Mouse (Mus musculus): ENCODE data around the gene Taar7b.

Taar7b gene

GRCm38 (mm10) chr10:23999639-24000038, at the start of gene Taar7b:
TSS of gene Taar7b (plus strand) at chr10:23999939.
- DNase-seq = no peak

- DNase-seq = no peak
These were observed 48.0 kb upstream of the Taar7b start for GRCm38 (mm10) chr10:23951714-23952113.

GRCm38 (mm10) chr10:23959071-23959470, 40.7 kb upstream of the Taar7b start:
- no peak for DNase-seq

- no peak for DNase-seq
These were observed 39.3 kb upstream of the Taar7b start, which contains the start of gene Taar4 for GRCm38 (mm10) chr10:23960444-23960915. TSS of gene Taar4 (plus strand) at chr10:23960494.

- DNase-seq = no peak
These were observed 36.3 kb upstream of the Taar7b start for GRCm38 (mm10) chr10:23963444-23963843.

- DNase-seq = no peak
These were observed 34.7 kb upstream of the Taar7b start for GRCm38 (mm10) chr10:23964921-23965610.

- DNase-seq = no peak
These were observed 29.0 kb upstream of the Taar7b start, which contains the start of gene Taar5 for GRCm38 (mm10) chr10:23970656-23971165. TSS of gene Taar5 (plus strand) at chr10:23970706.

GRCm38 (mm10) chr10:23971256-23971655, 28.5 kb upstream of the Taar7b start:
- no peak for DNase-seq

- no peak for DNase-seq
These were observed 21.8 kb upstream of the Taar7b start for GRCm38 (mm10) chr10:23977958-23978357.

GRCm38 (mm10) chr10:23978901-23979705, 20.6 kb upstream of the Taar7b start:
- peak; percentile 72 for DNase-seq

- no peak for DNase-seq
These were observed 14.2 kb upstream of the Taar7b start, which contains the start of gene Taar6 for GRCm38 (mm10) chr10:23985546-23985945. TSS of gene Taar6 (minus strand) at chr10:23985646.

GRCm38 (mm10) chr10:23986419-23986818, 13.3 kb upstream of the Taar7b start:
- DNase-seq = no peak

- DNase-seq = no peak
These were observed 6.4 kb upstream of the Taar7b start, which contains the start of gene Taar7a for GRCm38 (mm10) chr10:23993381-23993780. TSS of gene Taar7a (minus strand) at chr10:23993481.

- no peak for DNase-seq
These were observed 6.7 kb downstream of the Taar7b start for GRCm38 (mm10) chr10:24006442-24006841.

GRCm38 (mm10) chr10:24007034-24007433, 7.3 kb downstream of the Taar7b start:
- DNase-seq = no peak

- no peak for DNase-seq
These were observed 8.4 kb downstream of the Taar7b start for GRCm38 (mm10) chr10:24008143-24008542.

GRCm38 (mm10) chr10:24026922-24027321, 27.2 kb downstream of the Taar7b start, which contains the start of gene Taar7d:
TSS of gene Taar7d (plus strand) at chr10:24027222.
- DNase-seq = no peak

- no peak for DNase-seq
These were observed 31.6 kb downstream of the Taar7b start for GRCm38 (mm10) chr10:24031347-24031746.

GRCm38 (mm10) chr10:24037314-24037713, 37.6 kb downstream of the Taar7b start, which contains the start of gene Taar7e:
TSS of gene Taar7e (plus strand) at chr10:24037614.
- DNase-seq = no peak

GRCm38 (mm10) chr10:24040120-24040869, 40.6 kb downstream of the Taar7b start:
- DNase-seq = no peak

GRCm38 (mm10) chr10:24049210-24049609, 49.5 kb downstream of the Taar7b start, which contains the start of gene Taar7f:
TSS of gene Taar7f (plus strand) at chr10:24049510.
- no peak for DNase-seq

All from thymus, postnatal 4 days (tissue).